In genomic region chr16:25059504-25059992, GRCm38 (mm10) we compare ENCODE assay signal across 8 mouse cellular contexts.
A peak's percentile ranks its signal among the peaks of the same experiment; 100 is the strongest.
DNase-seq lines count a peak whose midpoint lies in the region; ATAC-seq and TF ChIP-seq lines count a peak whose summit lies in the region.

No protein-coding gene starts in this region.

- no peak for DNase-seq in heart, adult 2 months
- no peak for DNase-seq in heart, postnatal 36 days
- peak; percentile 5 to 24 for DNase-seq in CD8-positive naive resting alpha-beta T cell, adult 2 months (ENCODE audit: low read depth in 2 of 2, low spot score in 2 of 2)
- no peak for DNase-seq in forebrain, embryonic 14.5 days (ENCODE audit: low spot score)
- DNase-seq in limb, embryonic 10.5 days (ENCODE audit: low spot score): no peak
- DNase-seq in midbrain, embryonic 14.5 days: no peak
- no peak for DNase-seq in adrenal gland, postnatal 25 days
- DNase-seq in right cerebral cortex, postnatal 10 days (ENCODE audit: low spot score in 2 of 2): no peak

- intact Hi-C loops in heart, adult 2 months (cut with DNase I): loop anchor here (1.0 to 10.0 kb wide), 3 partner anchors 48 to 1071 kb away; partner anchors contain the start of genes Bcl6 and Gm37419
- intact Hi-C loops in heart, postnatal 36 days (cut with DNase I): loop anchor here (2.0 kb wide), 1 partner anchor 667 kb away; the partner anchor contains the start of gene Lpp

- TF ChIP-seq POLR2A in heart, adult 2 months (IDR thresholded peaks at IDR 0.05; ENCODE audit: insufficient read depth, low read depth, low read length): peak; percentile 17; the same call in 1 of the 2 replicates

- H3K36me3 ChIP-seq in heart, adult 2 months (ENCODE audit: control insufficient read depth, insufficient read depth, low read length): no peaks in the 10 kb centered on the region
- H3K36me3 ChIP-seq in forebrain, embryonic 14.5 days (ENCODE audit: control insufficient read depth, insufficient read depth, low read length): no peaks in the 10 kb centered on the region
- H3K36me3 ChIP-seq in limb, embryonic 10.5 days: no peaks in the 10 kb centered on the region
- no peaks in the 10 kb centered on the region for H3K36me3 ChIP-seq in midbrain, embryonic 14.5 days (ENCODE audit: control insufficient read depth, insufficient read depth, low read length)

- peak overlapping the region; percentile 79 for H3K4me3 ChIP-seq in heart, adult 2 months
- H3K4me3 ChIP-seq in forebrain, embryonic 14.5 days (ENCODE audit: low read depth, low read length): peak overlapping the region; percentile 43
- H3K4me3 ChIP-seq in limb, embryonic 10.5 days: peak overlapping the region; percentile 74
- H3K4me3 ChIP-seq in midbrain, embryonic 14.5 days (replicated peaks; ENCODE audit: low read depth, low read length): peak overlapping the region; percentile 48

- peak overlapping the region; percentile 51 for H3K9ac ChIP-seq in heart, adult 2 months (ENCODE audit: low read depth, low read length)
- H3K9ac ChIP-seq in forebrain, embryonic 14.5 days (ENCODE audit: low read length): peak overlapping the region; percentile 43
- peak overlapping the region; percentile 57 for H3K9ac ChIP-seq in midbrain, embryonic 14.5 days (replicated peaks; ENCODE audit: low read length)

- peaks cover 15% of the 10 kb centered on the region for H3K4me1 ChIP-seq in heart, adult 2 months (ENCODE audit: control insufficient read depth, insufficient read depth, low read length)
- peaks cover 19% of the 10 kb centered on the region for H3K4me1 ChIP-seq in forebrain, embryonic 14.5 days (ENCODE audit: control insufficient read depth, insufficient read depth, low read length)
- peaks cover 22% of the 10 kb centered on the region for H3K4me1 ChIP-seq in limb, embryonic 10.5 days
- H3K4me1 ChIP-seq in midbrain, embryonic 14.5 days (ENCODE audit: control insufficient read depth, insufficient read depth, low read length): peaks cover 9% of the 10 kb centered on the region

- H3K27ac ChIP-seq in heart, adult 2 months: peak overlapping the region; percentile 99
- peak overlapping the region; percentile 99 for H3K27ac ChIP-seq in forebrain, embryonic 14.5 days (ENCODE audit: low read depth, low read length)
- peak overlapping the region; percentile 91 for H3K27ac ChIP-seq in limb, embryonic 10.5 days
- H3K27ac ChIP-seq in midbrain, embryonic 14.5 days (replicated peaks; ENCODE audit: low read depth, low read length): peak overlapping the region; percentile 75

- no peak for TF ChIP-seq CTCF in heart, adult 2 months (IDR thresholded peaks at IDR 0.05)

- H3K9me3 ChIP-seq in forebrain, embryonic 14.5 days (replicated peaks; ENCODE audit: control insufficient read depth, low read length): no peaks in the 10 kb centered on the region
- H3K9me3 ChIP-seq in limb, embryonic 10.5 days (replicated peaks): no peaks in the 10 kb centered on the region
- no peaks in the 10 kb centered on the region for H3K9me3 ChIP-seq in midbrain, embryonic 14.5 days (ENCODE audit: control insufficient read depth, low read length)

- no peaks in the 10 kb centered on the region for H3K27me3 ChIP-seq in heart, adult 2 months (ENCODE audit: control insufficient read depth, insufficient read depth, low read length)
- no peaks in the 10 kb centered on the region for H3K27me3 ChIP-seq in forebrain, embryonic 14.5 days (replicated peaks; ENCODE audit: control insufficient read depth, insufficient read depth, low read length)
- peaks cover 17% of the 10 kb centered on the region for H3K27me3 ChIP-seq in limb, embryonic 10.5 days (ENCODE audit: low read depth, poor library complexity, severe bottlenecking)
- H3K27me3 ChIP-seq in midbrain, embryonic 14.5 days (ENCODE audit: control insufficient read depth, insufficient read depth, low read length): peaks cover 8% of the 10 kb centered on the region; the same call in 1 of the 2 replicates

- no peak for TF ChIP-seq EP300 in heart, adult 2 months (IDR thresholded peaks at IDR 0.05; ENCODE audit: insufficient read depth, low read depth, low read length)

- peak overlapping the region; percentile 61 for H3K4me2 ChIP-seq in forebrain, embryonic 14.5 days (ENCODE audit: low read length)
- peak overlapping the region; percentile 66 for H3K4me2 ChIP-seq in midbrain, embryonic 14.5 days (ENCODE audit: low read length)

- peak; percentile 43 for ATAC-seq in forebrain, embryonic 14.5 days
- ATAC-seq in midbrain, embryonic 14.5 days (ENCODE audit: low FRiP score, low TSS enrichment): peak; percentile 29; the same call in 1 of the 2 replicates

- 2% methylated on average over 12 of the region's 12 CpGs for WGBS in heart, adult 2 months
- 1% methylated on average over 12 of the region's 12 CpGs for WGBS in forebrain, embryonic 14.5 days
- under 1% methylated on average over 12 of the region's 12 CpGs for WGBS in limb, embryonic 10.5 days
- 1% methylated on average over 12 of the region's 12 CpGs for WGBS in midbrain, embryonic 14.5 days

- no peaks in the 10 kb centered on the region for H3K79me2 ChIP-seq in heart, adult 2 months (replicated peaks; ENCODE audit: control insufficient read depth, insufficient read depth, low read length)

Comparison
In these comparisons a context has a peak if more than half of its experiments do, and no peak if none do; other contexts are left out.
1. DNase-seq: peak in CD8-positive naive resting alpha-beta T cell, adult 2 months (2 of 2); none in heart, adult 2 months (0 of 2), heart, postnatal 36 days (0 of 2), forebrain, embryonic 14.5 days (single experiment), limb, embryonic 10.5 days (single experiment), midbrain, embryonic 14.5 days (single experiment), adrenal gland, postnatal 25 days (single experiment) and right cerebral cortex, postnatal 10 days (0 of 2).
2. Peak in every context shown above with its lines, with median percentiles within 50 percentile points of each other: H3K27ac ChIP-seq, H3K4me3 ChIP-seq and H3K9ac ChIP-seq.